Mouse (Mus musculus) erythroblast, embryonic 14.5 days (primary cell): ENCODE data around the gene Gja3.

Source experiments
- GATA1 ChIP-seq: IDR thresholded peaks from 2 replicates; pipeline ENCODE4 v1.6.1; 2012; ENCODE audit warnings: low read length, inconsistent platforms, mixed read lengths
- TAL1 ChIP-seq: IDR thresholded peaks from 3 replicates; pipeline ENCODE4 v1.6.1; 2012; ENCODE audit warnings: low read length, inconsistent platforms, mixed read lengths

- no peak for TF ChIP-seq GATA1
- no peak for TF ChIP-seq TAL1
Measured at GRCm38 (mm10) chr14:57032850-57033249, 25.1 kb downstream of the Gja3 start.
